Mouse (Mus musculus) layer of hippocampus, adult 18-20 months (tissue): Measurements from ENCODE around the gene Aqp3. TPM values are rescaled to one million over a fixed set of nuclear protein-coding genes. Genes with fewer than 3 reads are reported as not detected.

Experiments
- DNase-seq, 2 experiments: peaks; one replicate each; pipeline ENCODE4 v3.0.0; 2022; ENCODE audit warnings: low spot score in 2 of 2
- total RNA-seq, 2 experiments: library from RNA; stranded (reverse); gene quantifications; 2 replicates each; pipeline ENCODE4 v1.2.3; 2021

Aqp3 gene
- total RNA-seq, 2 experiments from 2014 or later, result not detected

DNA sequence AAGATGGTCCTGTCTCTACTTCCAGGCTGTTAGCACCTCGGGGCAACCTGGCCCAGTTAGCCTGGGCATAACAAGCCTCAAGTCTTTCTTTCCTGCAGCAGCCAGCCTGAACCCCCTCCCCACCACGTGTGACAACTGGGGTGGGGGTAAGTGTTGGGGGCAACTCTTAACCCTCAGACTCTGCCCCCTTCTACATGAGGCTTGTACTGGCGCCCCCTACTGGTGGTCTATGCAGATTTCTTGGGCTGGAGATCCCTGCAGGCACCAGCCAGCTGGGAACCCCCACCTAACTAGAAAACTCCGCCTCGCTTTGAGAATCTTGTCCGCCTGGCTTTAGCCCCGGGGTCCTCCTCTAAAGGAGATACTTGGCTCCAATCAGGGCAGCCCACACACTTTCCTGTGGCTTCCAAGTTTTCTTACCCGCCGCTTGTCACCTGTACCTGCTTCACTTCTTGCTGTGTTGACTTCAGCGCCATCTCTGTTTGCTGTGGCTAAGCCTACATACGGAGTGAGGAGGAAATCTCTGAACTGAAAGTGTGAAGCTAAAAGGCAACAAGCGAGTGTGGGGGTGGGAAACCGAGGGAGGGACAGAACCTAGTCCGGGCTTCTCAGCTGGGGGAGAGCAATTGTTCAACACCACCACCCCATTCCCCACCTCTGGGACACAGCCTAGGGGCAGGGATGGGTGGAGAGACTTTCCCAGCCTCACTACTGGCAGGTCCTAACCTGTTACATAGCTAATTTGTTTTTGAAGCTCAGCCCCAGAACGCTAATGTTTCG lies 33.9 kb downstream of the Aqp3 start:
- no peak for DNase-seq

DNA sequence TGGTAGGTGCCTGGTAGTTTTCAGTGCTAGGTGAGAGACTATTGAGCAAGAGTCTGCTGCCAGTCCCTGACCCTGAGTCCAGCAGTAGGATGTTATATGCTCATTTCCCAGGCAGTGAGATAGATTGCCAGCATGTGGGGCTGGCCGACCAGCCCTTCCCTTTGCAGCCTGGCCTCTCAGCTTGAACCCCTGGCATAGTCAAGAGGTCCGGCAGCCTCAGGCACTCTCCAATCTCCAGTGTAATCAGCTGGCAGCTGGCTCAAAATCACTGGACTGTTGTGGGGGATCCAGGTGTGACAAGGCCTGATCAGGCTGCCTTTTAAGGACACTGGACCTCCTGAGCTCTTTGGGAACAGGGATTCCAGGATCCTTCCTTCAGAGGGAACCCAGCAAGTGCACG lies 34.6 kb downstream of the Aqp3 start:
- DNase-seq, result no peak

DNA sequence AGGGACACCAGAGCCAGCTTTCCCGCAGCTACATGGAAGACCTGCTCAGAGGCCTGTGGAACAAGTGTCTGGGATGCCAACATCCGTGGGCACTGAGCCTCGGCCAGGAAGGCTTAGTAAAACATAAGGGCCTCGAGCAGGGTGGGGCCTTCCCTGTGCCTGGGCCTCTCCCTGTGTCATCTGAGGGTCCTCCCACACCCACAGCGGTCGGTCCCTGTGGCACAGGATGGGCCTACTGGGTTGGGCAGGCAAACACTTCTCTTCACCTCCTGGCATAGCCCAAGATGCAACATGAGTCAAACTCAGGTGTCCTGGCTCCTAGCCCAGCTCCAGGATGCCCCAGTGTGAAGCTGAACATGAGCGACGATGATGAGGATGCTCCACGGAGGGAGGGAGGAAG lies 40.6 kb downstream of the Aqp3 start:
- no peak for DNase-seq

DNA sequence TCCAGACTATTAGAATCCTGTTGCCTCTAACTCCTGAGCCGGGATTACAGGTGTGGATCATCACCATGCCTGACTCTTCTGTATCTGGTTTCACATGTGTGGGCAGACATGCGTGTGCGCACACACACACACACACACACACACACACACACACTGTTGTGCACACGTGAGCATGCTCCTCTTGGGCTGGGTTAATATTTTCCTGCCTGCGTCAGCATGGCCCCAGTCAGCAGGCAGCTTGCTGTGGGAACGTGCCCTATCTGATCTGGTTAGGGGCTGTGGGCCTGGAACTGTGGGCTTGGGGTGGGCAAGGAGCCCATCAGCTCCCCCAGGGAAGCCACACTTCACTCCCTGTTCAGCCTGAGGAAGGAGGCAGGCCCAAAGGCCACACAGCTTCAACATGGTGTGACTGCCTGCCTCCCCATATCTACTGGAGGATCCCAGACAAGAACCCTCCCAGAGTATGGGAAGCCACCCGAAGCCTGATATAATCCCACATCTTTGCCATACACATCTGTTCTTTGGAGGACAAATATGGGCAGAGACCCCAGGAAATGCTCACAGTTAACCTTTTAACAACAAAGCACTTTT lies 41.1 kb downstream of the Aqp3 start:
- DNase-seq, result no peak

DNA sequence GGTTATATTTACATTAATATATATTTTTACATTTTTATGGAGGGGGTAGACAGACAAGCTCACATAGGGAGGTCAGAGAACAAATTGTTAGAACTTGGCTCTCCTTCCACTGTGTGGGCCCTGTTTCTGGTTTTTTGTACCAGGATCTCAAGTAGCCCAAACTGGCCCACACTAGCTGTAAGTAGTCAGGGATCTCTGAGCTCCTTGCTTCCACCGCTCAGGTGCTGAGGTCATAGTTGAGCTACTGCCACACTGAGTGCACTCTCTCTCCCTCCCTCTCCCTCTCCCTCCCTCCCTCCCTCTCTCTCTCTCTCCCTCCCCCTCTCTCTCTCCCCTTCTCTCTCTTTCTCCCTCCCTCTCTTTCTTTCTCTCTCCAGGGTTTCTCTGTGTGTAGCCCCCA lies 41.7 kb downstream of the Aqp3 start:
- DNase-seq, result no peak

DNA sequence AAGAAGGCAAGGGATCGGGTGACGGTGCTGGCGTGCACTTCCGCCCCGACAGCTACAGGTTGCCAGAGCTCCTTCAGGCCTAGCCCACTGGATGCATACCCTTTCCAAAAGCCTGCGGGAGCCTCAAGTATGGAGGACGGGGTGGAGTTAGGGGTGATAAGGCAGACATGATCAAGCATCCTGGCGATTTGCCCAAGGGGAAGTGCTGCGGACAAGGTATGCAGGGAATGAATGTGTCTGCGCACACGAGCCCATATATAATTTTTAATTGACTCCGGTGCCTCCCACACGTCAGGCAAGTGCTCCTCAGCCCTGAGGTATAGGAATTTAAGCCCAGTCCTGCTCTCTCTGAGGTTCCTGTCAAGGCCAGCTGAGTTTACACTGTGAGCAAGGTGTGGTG lies 42.9 kb downstream of the Aqp3 start:
- DNase-seq, result no peak

DNA sequence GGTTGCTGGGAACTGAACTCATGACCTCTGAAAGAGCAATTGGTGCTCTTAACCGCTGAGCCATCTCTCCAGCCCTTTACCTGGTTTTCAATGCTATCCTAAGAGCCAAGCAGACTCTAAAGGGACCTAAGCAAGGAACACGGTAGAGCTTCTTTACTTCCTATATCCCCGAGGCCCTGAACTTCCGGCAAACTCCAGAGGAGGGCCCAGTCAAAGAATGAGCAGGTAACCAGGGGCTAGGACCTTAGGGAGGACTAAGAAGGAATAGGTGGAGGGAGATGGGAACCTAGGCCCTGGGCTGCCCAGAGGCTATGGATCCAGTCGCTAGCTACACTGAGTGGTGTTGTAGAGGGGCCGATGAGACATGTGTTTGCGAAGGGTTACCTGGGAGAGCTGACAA lies 46.2 kb downstream of the Aqp3 start:
- no peak for DNase-seq

DNA sequence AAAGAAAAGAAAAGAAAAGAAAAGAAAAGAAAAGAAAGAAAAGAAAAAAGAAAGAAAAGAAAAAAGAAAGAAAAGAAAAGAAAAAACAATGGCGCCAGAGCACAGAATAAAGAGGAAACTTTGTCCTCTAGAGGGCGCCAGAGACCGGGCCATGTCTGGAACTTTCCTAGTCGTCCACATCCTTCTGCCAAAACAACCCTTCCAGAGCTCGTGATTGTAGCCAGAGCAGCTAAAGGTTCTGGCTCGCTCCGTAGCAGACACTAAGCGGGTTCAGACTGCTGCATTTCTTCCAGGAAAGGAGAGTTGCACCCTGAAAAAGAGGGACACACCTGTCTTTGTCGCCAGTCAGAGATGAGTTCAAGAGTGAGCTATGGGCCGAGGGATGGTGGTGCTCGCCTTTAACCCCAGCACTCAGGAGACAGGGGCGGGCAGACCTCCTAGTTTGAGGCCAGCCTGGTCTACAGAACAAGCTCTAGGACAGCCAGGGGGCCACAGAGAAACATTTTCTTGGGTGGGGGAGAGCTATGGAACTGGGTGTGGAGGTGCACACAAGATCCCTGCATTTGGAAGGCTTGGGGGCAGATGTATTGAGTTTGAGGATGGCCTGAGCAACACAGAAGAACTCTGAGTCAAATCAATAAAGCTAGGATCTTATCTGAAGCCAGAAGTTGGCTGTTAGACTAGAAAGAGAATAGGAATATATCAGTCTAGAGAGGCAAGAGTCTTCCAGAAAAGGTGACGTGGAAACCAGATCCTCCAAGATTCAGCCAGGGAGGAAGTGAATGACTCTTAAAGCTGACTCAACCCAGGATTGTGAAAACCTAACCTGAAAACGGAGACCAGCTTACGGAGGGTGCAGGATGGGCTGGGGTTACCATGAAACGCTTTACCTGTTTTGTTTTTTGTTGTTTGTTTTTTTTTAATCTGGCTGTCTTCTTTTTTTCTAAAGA lies 47.0 kb downstream of the Aqp3 start:
- peak; percentile 63 to 90 for DNase-seq

DNA sequence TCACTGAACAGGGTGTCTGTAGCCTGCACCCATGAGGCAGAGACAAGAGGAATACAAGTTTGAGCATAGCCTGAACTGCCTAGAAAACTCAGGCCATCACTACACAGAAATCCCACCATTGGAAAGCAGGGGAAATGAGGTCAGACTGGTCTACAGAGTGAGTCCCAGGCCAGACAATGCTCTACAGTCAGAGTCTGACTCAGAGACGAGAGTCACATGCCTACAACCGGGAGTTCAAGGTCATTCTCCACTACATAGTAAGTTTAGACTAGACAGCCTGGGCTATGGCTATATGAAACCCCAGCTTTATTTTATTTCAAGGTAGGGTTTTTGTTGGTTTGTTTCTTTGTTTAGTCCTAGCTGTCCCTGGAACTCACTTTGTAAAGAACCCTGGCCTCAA lies 49.1 kb downstream of the Aqp3 start:
- no peak for DNase-seq

DNA sequence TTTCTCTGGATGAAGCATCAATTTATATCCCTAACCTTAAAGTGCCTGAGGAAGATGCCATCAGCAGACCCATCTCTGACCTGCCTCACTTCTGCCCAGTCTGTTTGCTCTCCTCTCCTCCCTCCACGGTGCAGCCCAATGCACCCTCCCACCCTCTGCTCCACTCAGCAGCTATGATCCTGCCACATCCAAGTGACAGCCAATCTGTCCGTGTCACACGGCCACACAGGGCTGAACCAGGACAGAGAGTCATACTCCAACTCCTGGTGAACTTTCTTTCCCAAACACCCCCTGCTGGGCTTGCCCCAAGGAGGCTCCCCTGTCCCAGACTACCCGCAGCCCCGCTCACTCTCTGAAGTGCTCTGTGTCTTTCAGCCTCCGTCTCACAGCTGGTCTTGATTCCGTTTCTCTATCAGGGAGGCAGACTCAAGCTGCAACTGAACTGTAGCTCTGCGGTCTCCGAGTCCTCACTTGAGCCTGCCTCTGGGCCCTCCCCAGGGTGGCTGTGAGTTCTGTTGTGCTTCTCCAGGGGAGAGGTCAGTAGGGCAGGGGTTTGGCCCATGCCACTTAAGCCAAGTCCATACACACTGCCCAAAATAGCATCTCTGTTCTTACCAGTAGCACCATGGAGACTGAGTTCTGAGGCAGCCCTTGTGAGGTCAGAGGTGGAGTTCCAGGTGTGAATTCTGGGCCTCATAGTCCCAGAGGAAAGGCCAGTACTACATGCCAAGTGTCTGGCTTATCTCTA lies 50.3 kb downstream of the Aqp3 start, which contains the start of gene Aqp7:
Gene Aqp7, minus strand, starts transcription at position 616 of the 748 bp plus-strand sequence.
- no peak for DNase-seq

DNA sequence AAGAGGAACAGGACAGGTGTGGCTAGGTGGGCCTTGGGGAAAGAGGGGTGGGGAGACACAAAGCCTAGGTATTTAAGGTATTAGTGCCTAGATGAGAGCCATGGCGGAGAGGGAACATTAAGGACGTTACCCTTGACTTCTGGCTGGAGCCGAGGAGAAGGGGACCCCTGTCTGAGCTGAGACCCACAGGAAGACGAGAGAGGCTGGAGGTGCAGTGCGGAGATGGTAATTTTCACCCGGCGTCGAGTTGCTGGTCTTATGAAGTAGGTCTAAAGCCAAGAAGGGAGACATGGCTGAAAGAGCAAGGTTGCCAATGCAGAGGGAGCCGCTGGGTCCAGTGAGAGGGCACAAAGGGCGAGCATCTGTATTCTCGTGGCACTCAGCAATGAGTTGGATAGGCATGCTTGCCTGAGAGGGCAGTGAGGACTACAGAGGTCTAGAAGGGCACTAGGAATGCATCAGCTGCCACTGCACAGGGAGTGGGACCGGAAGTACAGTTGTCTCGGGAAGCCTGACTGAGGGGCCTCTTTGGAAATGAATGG lies 51.7 kb downstream of the Aqp3 start:
- DNase-seq, result no peak

DNA sequence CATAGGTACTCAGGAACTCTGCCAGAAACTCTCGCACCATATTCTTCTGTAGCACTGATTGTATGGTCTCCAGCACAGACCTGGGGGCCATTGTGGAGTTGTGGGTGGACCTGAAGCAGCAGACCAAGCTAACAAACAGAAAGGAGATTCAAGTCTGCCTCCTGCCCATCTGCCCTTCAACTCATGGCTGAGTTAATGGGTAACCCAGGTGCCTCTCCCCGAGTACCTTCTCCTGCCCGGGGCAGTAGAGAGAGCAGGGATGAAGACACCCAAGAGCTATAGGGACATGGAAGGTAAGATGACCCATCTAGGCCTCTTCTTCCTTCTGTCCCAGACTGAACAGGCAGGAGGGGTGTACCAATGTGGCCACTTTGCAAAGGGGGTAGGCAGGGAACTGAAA lies 52.7 kb downstream of the Aqp3 start:
- no peak for DNase-seq

DNA sequence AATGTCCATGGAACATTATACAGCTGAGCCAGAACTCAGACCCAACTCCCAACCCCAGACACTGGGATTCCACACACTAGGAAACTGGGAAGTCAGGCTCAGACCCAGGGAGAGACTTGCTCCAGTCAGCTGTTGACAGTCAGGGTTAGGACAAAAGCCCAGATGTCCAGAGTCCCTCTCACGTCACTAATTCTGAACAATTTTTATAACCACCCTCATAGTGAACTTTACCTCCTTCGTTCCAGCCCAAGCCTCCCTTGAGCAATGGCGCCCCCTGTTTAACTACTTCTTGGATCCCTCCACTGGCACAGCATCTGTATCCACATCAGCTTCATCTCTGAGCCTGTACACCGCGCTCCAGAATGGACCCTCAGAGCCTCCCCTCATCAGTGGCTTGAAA lies 54.0 kb downstream of the Aqp3 start:
- no peak for DNase-seq

DNA sequence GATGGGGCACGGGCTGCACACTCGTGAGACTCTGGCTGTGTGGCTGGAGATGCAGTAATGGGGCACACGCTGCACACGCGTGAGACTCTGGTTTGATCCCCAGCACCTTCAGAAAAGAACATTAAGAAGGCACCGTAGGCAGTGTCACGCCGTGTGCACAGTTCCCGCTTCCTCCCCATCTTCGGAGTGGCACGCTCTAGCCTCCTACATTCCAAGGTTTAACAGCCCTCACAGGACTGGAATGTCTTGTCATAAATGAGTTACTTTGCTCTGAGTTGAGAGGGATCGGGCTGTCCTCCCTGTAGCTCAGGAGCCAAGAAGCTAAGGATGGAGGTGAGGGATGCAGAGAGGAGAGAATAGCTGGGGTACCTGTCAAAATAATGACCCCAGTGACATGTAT lies 55.1 kb downstream of the Aqp3 start:
- DNase-seq, result no peak

Other genes with a start within 250 kb of the Aqp3 start
- gene B4galt1, start 244.2 kb downstream of the Aqp3 start, total RNA-seq, result 1 to 10 TPM; 7.0 to 7.6 TPM
- gene Spink4, start 178.1 kb downstream of the Aqp3 start, total RNA-seq, result not detected
- 100 to 1,000 TPM; 154 to 156 TPM for gene Bag1, start 149.9 kb downstream of the Aqp3 start, total RNA-seq
- gene Chmp5, start 149.8 kb downstream of the Aqp3 start, total RNA-seq, result 10 to 100 TPM; 85.7 to 87.2 TPM
- 10 to 100 TPM; 65.6 to 68.7 TPM for gene Nfx1, start 127.3 kb downstream of the Aqp3 start, total RNA-seq
- under 1 TPM in 1 of 2 experiments, not detected in 1; 0.15 TPM for gene Aqp7, start 50.0 kb downstream of the Aqp3 start, total RNA-seq
- gene Nol6, start 26.3 kb upstream of the Aqp3 start, total RNA-seq, result 100 to 1,000 TPM; 107 to 108 TPM
- 10 to 100 TPM; 78.4 to 78.6 TPM for gene Ube2r2, start 37.6 kb upstream of the Aqp3 start, total RNA-seq
- 10 to 100 TPM; 37.7 to 39.6 TPM for gene Ubap2, start 177.0 kb upstream of the Aqp3 start, total RNA-seq
- 10 to 100 TPM; 41.2 to 43.2 TPM for gene Dcaf12, start 216.7 kb upstream of the Aqp3 start, total RNA-seq